Mouse (Mus musculus): ENCODE data around the gene Nhp2.
A peak's percentile ranks its signal among the peaks of the same experiment; 100 is the strongest.

Gene Nhp2

GRCm38 (mm10) chr11:51619409-51620060 is at the start of gene Nhp2:
TSS of gene Nhp2 (plus strand) at chr11:51619735.
- DNase-seq (ENCODE audit: low read depth, low spot score) = peak; percentile 93

DNA sequence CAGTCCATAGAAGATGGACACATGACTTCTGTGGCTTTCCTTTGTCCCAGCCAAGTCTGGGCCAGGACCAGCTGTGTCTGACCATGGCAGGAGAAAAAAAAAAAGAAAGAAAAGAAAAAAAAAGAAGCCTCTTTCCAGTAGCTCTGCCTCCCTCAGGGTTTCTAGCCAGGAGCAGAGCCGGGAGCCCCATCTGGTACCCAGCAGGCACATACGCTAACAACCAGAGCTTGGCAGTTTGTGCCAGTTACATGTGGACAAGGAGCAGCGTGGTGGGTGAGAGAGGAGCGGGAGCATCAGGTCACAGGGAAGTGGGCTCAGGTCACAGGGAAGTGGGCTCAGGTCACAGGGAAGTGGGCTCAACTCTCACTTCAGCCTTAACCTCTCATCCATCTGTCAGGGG is 43.1 kb upstream of the Nhp2 start:
- no peak for DNase-seq (ENCODE audit: low read depth, low spot score)

GRCm38 (mm10) chr11:51577587-51577986 is 41.9 kb upstream of the Nhp2 start:
- DNase-seq (ENCODE audit: low read depth, low spot score) = no peak

DNA sequence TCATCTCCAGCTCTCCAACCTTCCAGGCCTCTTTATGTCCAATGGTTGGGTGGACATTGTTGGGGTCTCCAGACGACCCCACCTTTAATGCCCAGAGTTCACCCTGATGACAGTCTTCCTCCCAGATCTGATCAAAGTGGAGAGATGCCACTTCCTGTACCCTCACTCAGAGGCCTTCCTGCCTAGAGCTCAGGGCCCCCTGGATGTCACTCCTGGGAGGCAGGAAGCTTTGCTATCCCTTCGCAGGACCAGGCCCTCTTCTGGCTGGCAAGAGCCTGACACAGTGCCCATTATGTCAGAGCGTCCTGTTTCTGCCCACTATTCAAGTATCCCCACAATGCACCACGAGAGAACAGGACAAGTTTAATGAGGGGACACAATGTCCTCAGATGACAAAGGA is 40.5 kb upstream of the Nhp2 start:
- no peak for DNase-seq (ENCODE audit: low read depth, low spot score)

GRCm38 (mm10) chr11:51582713-51583112 is 36.8 kb upstream of the Nhp2 start:
- peak; percentile 73 for DNase-seq (ENCODE audit: low read depth, low spot score)

GRCm38 (mm10) chr11:51584057-51584430 is 35.5 kb upstream of the Nhp2 start:
- no peak for DNase-seq (ENCODE audit: low read depth, low spot score)

GRCm38 (mm10) chr11:51584431-51585248 is 34.9 kb upstream of the Nhp2 start, which contains the start of gene Phykpl:
TSS of gene Phykpl (plus strand) at chr11:51584757.
- DNase-seq (ENCODE audit: low read depth, low spot score) = peak; percentile 97

GRCm38 (mm10) chr11:51585608-51586252 is 33.8 kb upstream of the Nhp2 start:
- DNase-seq (ENCODE audit: low read depth, low spot score) = no peak

DNA sequence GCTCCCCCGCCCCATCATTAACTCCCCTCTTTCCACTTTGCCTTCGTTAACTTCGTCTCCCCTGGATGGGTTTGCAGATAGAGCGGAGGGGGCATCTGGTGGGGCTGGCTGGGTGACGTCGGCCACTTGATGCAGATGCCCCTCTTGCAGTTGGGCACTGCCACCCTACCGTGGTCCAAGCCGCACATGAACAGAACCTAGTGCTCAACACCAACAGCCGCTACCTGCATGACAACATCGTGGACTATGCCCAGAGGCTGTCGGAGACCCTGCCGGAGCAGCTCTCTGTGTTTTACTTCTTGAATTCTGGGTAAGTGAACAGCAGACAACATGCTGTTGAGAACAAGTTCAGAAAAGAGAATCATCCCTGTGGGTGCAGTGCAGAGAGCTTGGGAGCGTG is 33.1 kb upstream of the Nhp2 start:
- DNase-seq (ENCODE audit: low read depth, low spot score) = no peak

DNA sequence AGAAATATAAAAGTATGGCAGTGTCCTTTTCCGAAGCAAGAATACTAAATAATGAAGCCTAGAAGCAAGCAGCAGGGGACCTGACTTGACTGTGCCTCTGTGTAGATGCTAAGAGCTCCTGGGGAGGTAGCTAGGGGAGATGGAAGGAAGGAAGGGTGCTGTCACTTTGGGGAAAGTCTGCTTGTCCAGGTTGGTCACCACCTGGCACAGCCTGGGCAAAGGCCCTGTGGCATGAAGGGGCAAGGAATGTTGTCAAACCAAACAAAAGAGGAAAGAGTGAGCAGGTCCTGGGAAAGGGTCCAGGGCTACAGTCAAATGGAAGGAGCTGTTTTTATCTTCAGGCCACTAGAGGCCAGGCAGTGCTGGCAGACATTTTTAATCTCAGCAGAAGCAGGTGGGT is 32.5 kb upstream of the Nhp2 start:
- no peak for DNase-seq (ENCODE audit: low read depth, low spot score)

DNA sequence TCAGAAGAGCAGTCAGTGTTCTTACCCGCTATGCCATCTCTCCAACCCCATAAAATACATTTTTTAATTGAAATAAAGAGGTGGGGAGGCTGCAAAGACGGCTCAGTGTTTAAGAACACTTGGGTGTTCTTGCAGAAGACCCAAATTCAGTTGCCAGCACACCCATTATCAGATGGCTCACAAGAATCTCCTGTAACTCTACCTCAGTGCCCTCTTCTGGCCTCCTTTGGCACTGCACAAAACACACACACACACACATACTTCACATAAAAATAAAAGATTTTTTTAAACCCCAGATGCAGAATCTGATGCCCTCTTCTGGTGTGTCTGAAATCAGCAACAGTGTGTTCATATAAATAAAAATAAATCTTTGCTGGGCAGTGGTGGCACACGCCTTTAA is 30.7 kb upstream of the Nhp2 start:
- no peak for DNase-seq (ENCODE audit: low read depth, low spot score)

- DNase-seq (ENCODE audit: low read depth, low spot score) = no peak
Measured at GRCm38 (mm10) chr11:51590002-51590401, 29.5 kb upstream of the Nhp2 start.

GRCm38 (mm10) chr11:51591168-51591567 is 28.4 kb upstream of the Nhp2 start:
- no peak for DNase-seq (ENCODE audit: low read depth, low spot score)

GRCm38 (mm10) chr11:51591915-51592314 is 27.6 kb upstream of the Nhp2 start:
- no peak for DNase-seq (ENCODE audit: low read depth, low spot score)

DNA sequence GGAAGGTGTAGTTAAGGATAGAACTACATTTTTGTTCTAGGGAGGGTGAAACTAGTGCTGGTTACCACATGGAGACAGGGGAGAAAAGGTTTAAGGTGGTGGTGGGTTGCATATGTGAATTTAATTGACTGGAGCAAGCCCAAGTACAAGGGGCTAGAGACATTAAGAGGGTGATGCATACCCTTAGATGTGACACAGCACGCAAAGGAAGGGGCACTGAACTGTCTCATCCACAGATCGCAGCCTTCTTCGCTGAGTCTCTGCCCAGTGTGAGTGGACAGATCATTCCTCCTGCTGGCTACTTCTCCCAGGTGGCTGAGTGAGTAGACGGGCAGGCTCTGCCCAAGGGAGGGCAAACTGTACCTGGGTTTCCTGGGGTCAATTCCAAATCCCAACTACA is 26.2 kb upstream of the Nhp2 start:
- DNase-seq (ENCODE audit: low read depth, low spot score) = no peak

GRCm38 (mm10) chr11:51593849-51594248 is 25.7 kb upstream of the Nhp2 start:
- no peak for DNase-seq (ENCODE audit: low read depth, low spot score)

DNA sequence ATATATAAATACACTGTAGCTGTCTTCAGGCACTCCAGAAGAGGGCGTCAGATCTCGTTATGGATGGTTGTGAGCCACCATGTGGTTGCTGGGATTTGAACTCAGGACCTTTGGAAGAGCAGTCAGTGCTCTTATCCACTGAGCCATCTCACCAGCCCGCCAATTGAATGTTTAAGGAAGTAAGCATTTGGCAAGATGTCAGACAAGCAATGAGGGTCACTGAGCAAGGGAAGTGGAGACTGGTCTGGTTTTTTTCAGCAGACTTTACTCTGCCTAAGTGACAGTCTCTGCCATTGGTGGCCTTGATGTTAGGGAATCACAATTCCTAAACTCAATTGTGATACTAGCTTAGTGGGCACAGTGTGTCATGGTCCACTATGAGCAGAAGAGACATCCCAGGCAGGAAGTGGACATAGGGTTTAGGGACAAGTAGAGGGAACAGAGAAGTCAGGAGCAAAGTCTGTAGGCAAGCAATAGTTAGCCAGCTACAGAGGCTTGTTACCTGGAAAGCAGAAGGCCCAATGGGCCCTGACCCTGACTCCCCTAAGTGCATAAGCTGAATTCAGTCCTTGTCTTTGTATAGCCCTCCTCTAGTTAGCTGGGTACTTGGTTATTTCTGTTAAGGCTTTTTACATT is 24.7 kb upstream of the Nhp2 start:
- no peak for DNase-seq (ENCODE audit: low read depth, low spot score)

DNA sequence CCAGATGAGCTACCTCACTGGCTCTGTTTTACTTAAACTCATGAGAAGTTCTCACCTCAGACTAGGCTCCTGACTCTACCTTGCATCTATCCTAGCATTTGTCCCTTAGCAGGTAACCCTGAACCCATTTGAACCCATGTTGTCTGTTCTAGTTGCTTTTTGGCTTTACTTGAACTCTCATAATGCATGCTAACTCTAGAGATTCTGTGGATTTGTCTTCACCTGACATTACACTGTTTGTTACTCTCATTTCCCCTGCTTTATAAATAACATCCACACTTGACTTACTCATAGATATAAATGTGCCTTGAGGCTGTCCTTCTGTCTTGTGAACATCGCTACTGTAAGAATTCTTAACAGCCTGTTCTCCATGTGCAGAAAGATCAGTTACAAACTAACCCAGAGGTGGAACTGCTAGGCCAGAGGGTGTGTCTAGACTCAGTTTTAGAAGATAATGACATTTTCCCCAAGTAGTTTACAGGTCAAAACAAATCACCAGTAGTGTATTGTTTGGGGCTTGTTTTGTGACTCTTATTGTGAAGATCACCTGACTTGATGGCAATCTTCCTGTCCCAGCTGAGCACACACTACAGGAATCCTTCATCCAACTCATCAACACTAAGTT is 24.0 kb upstream of the Nhp2 start:
- DNase-seq (ENCODE audit: low read depth, low spot score) = no peak

GRCm38 (mm10) chr11:51597553-51597952 is 22.0 kb upstream of the Nhp2 start:
- DNase-seq (ENCODE audit: low read depth, low spot score) = no peak

GRCm38 (mm10) chr11:51602253-51602652 is 17.3 kb upstream of the Nhp2 start:
- no peak for DNase-seq (ENCODE audit: low read depth, low spot score)

GRCm38 (mm10) chr11:51605602-51606446 is 13.7 kb upstream of the Nhp2 start:
- peak; percentile 70 for DNase-seq (ENCODE audit: low read depth, low spot score)

Data from embryo, embryonic 11.5 days (tissue).